Mouse (Mus musculus) lung, postnatal 10 days (tissue): ENCODE data around the gene Gm19345.
A peak's percentile ranks its signal among the peaks of the same experiment; 100 is the strongest.

ENCODE experiments used
- DNase-seq: peaks from one replicate; pipeline ENCODE4 v3.0.0; 2021

The Gm19345 gene

GRCm38 (mm10) chr7:19875948-19876682 lies 24.3 kb downstream of the Gm19345 start:
- DNase-seq, result peak; percentile 71

GRCm38 (mm10) chr7:19876781-19877425 lies 25.1 kb downstream of the Gm19345 start:
- peak; percentile 32 for DNase-seq

GRCm38 (mm10) chr7:19880754-19881153 lies 29.0 kb downstream of the Gm19345 start:
- DNase-seq, result no peak

- DNase-seq, result no peak
Observed at GRCm38 (mm10) chr7:19887849-19888248, 36.0 kb downstream of the Gm19345 start, which contains the start of gene Ceacam19. Gene Ceacam19, minus strand, starts transcription at chr7:19887965.

- DNase-seq, result peak; percentile 68
Observed at GRCm38 (mm10) chr7:19889881-19890280, 38.1 kb downstream of the Gm19345 start.
